Mouse (Mus musculus) bone marrow macrophage, adult 2 months (primary cell): ENCODE measurements around the gene Pycr1. TPM values are rescaled to one million over a fixed set of nuclear protein-coding genes. Genes with fewer than 3 reads are reported as not detected.

Source experiments
- H3K27ac ChIP-seq: 2 replicates; pipeline ENCODE4 v1.5.1; 2012; ENCODE audit warnings: low read depth, low read length; ENCODE audit not compliant: insufficient read depth
- H3K4me1 ChIP-seq: 2 replicates; pipeline ENCODE4 v1.6.1; 2012; ENCODE audit warnings: low read length; ENCODE audit not compliant: control insufficient read depth, insufficient read depth
- H3K4me3 ChIP-seq: 2 replicates; pipeline ENCODE4 v1.5.1; 2012; ENCODE audit warnings: mild to moderate bottlenecking, low read length, moderate library complexity; ENCODE audit not compliant: insufficient read depth
- CTCF ChIP-seq: IDR thresholded peaks from 2 replicates; pipeline ENCODE4 v1.5.1; 2012; ENCODE audit warnings: low read depth, mild to moderate bottlenecking, low read length, moderate library complexity
- POLR2A ChIP-seq: IDR thresholded peaks from 2 replicates; pipeline ENCODE4 v1.6.1; 2012; ENCODE audit warnings: mild to moderate bottlenecking, low read depth, low read length, borderline replicate concordance
- polyA plus RNA-seq: library from polyadenylated mRNA; stranded (reverse); fragments of >200 nt; gene quantifications from 2 replicates; pipeline ENCODE4 v1.2.4, GENCODE M21; 2012; ENCODE audit not compliant: missing spikeins, insufficient read depth, insufficient read length

Gene Pycr1
- polyA plus RNA-seq, 1 experiment: 0.78 TPM

GRCm38 (mm10) chr11:120617519-120618112, 26.0 kb downstream of the Pycr1 start, which contains the start of gene Pcyt2:
TSS of gene Pcyt2 (minus strand) at chr11:120617936.
- peak within 1 kb of the TSS; percentile 73 for H3K27ac ChIP-seq
- H3K4me1 ChIP-seq: peaks cover 17% of the 10 kb centered on the region
- TF ChIP-seq CTCF: no peak
- TF ChIP-seq POLR2A: no peak
- H3K4me3 ChIP-seq: peak within 1 kb of the TSS; percentile 93

- Histone ChIP-seq H3K4me1 (peaks cover 17% of the 10 kb centered on the region), H3K27ac (peak overlapping the region; percentile 73), H3K4me3 (peak overlapping the region; percentile 93)
- no peak for TF ChIP-seq POLR2A
- no peak for TF ChIP-seq CTCF
Observed at GRCm38 (mm10) chr11:120616617-120617294, 26.8 kb downstream of the Pycr1 start.

GRCm38 (mm10) chr11:120615606-120616203, 27.9 kb downstream of the Pycr1 start:
- H3K4me1 ChIP-seq: peaks cover 17% of the 10 kb centered on the region
- no peak for TF ChIP-seq CTCF
- TF ChIP-seq POLR2A: no peak
- peak overlapping the region; percentile 19; the same call in 1 of the 2 replicates for H3K4me3 ChIP-seq
- no peak overlapping the region for H3K27ac ChIP-seq

GRCm38 (mm10) chr11:120615167-120615566, 28.4 kb downstream of the Pycr1 start:
- TF ChIP-seq CTCF (no peak), POLR2A (no peak)
- no peak overlapping the region for H3K27ac ChIP-seq
- peaks cover 17% of the 10 kb centered on the region for H3K4me1 ChIP-seq
- no peak overlapping the region for H3K4me3 ChIP-seq

GRCm38 (mm10) chr11:120613976-120614375, 29.6 kb downstream of the Pycr1 start:
- no peak for TF ChIP-seq POLR2A
- no peak for TF ChIP-seq CTCF
- Histone ChIP-seq H3K27ac (no peak overlapping the region), H3K4me1 (peaks cover 17% of the 10 kb centered on the region), H3K4me3 (no peak overlapping the region)

- H3K27ac ChIP-seq: no peak overlapping the region
- H3K4me1 ChIP-seq: peaks cover 17% of the 10 kb centered on the region
- TF ChIP-seq POLR2A (no peak), CTCF (no peak)
- H3K4me3 ChIP-seq: no peak overlapping the region
Observed at GRCm38 (mm10) chr11:120613481-120613972, 30.0 kb downstream of the Pycr1 start.

GRCm38 (mm10) chr11:120612763-120613162, 30.8 kb downstream of the Pycr1 start:
- peaks cover 15% of the 10 kb centered on the region for H3K4me1 ChIP-seq
- no peak overlapping the region for H3K27ac ChIP-seq
- peak; percentile 54 for TF ChIP-seq CTCF
- TF ChIP-seq POLR2A: no peak
- H3K4me3 ChIP-seq: no peak overlapping the region

- Histone ChIP-seq H3K4me1 (peaks cover 6% of the 10 kb centered on the region), H3K4me3 (no peak overlapping the region), H3K27ac (no peak overlapping the region)
- TF ChIP-seq POLR2A (no peak), CTCF (no peak)
Observed at GRCm38 (mm10) chr11:120610477-120611046, 33.0 kb downstream of the Pycr1 start.

GRCm38 (mm10) chr11:120609250-120609649, 34.3 kb downstream of the Pycr1 start:
- H3K4me3 ChIP-seq: no peak overlapping the region
- no peak for TF ChIP-seq CTCF
- H3K27ac ChIP-seq: no peak overlapping the region
- no peaks in the 10 kb centered on the region; the same call in 1 of the 2 replicates for H3K4me1 ChIP-seq
